Mouse (Mus musculus) embryonic fibroblast, embryonic 13.5 days (primary cell): Measurements from ENCODE around the gene Gdi1.

Source experiments
- CTCF ChIP-seq: IDR thresholded peaks from 2 replicates; pipeline ENCODE4 v1.5.1; 2011; ENCODE audit warnings: mild to moderate bottlenecking, control low read depth, low read length, moderate library complexity, borderline replicate concordance; ENCODE audit not compliant: insufficient read depth
- POLR2A ChIP-seq: IDR thresholded peaks from 2 replicates; pipeline ENCODE4 v1.6.1; 2011; ENCODE audit warnings: low read depth, mild to moderate bottlenecking, control low read depth, low read length, moderate library complexity

DNA sequence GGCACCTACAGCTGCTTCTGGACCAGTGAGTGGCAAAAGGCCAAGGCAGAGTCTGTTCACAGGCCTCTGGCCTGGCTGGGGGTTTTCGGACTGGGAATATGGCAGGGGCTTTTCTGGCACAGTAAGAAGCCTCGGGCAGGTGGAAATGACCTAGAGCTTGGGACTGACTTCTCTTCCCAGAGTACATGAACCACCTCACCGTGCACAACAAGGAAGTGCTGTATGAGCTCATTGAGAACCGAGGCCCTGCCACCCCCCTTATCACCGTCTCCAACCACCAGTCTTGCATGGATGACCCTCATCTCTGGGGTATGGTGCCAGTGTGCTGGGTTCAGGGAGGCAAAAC is 21.7 kb upstream of the Gdi1 start:
- no peak for TF ChIP-seq POLR2A
- no peak for TF ChIP-seq CTCF
